Mouse (Mus musculus): Measurements from ENCODE around the gene Tmem108. TPM values are rescaled to one million over a fixed set of nuclear protein-coding genes. Genes with fewer than 3 reads are reported as not detected.

The Tmem108 gene
- polyA plus RNA-seq, 1 experiment from 2014 or later, result 33.2 TPM

DNA sequence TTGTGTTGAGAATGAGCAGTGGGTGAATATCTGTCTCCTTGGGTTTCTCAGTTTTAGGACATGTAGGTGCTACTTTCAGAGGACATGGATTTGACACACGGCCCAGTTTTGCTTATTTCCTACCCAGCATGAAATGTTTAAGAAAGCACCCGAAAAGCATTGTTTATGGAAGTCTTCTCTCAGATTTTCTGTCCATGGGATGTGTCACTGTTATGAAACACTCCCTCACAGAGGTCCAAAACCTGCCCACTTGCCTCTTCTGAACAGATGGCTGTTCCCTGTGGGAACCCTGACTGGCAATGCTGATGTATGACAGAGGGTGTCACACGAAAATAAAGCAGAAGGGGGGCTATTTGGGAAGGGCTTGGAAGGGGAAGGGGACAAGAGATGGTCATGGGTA is 212.5 kb downstream of the Tmem108 start:
- ATAC-seq (ENCODE audit: low FRiP score, low TSS enrichment) (no peak), DNase-seq (no peak)
- Histone ChIP-seq H3K4me3 (replicated peaks; ENCODE audit: low read depth, low read length) (no peak overlapping the region), H3K9ac (replicated peaks; ENCODE audit: low read length) (no peak overlapping the region), H3K36me3 (ENCODE audit: control insufficient read depth, insufficient read depth, low read length) (no peaks in the 10 kb centered on the region), H3K4me2 (ENCODE audit: low read length) (no peak overlapping the region), H3K4me1 (ENCODE audit: control insufficient read depth, insufficient read depth, low read length) (peaks cover 32% of the 10 kb centered on the region), H3K27ac (replicated peaks; ENCODE audit: low read depth, low read length) (no peak overlapping the region), H3K27me3 (ENCODE audit: control insufficient read depth, insufficient read depth, low read length) (peaks cover 21% of the 10 kb centered on the region), H3K9me3 (ENCODE audit: control insufficient read depth, low read length) (no peaks in the 10 kb centered on the region)
- WGBS, result 70% methylated on average over 3 of the region's 3 CpGs

DNA sequence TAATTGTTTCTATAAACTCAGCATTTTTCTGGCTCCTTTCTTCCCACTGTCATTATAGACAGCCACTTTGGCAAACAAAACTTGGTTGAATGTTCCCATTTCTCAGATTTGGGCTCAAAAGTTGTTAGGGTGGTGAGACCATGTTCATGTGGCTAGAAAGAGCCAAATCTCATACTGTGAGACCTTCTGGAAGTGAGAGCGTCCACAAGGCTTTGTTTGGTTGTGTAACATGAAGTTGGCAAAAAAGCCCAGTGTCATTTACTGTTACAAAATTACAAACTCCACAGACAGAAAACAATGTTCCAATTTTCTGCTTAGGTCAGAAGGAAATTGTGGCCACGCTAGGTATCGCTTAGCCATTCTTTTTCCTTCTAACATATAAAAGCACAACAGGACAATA is 213.0 kb downstream of the Tmem108 start:
- Histone ChIP-seq H3K27ac (replicated peaks; ENCODE audit: low read depth, low read length) (no peak overlapping the region), H3K4me1 (ENCODE audit: control insufficient read depth, insufficient read depth, low read length) (peaks cover 32% of the 10 kb centered on the region)

DNA sequence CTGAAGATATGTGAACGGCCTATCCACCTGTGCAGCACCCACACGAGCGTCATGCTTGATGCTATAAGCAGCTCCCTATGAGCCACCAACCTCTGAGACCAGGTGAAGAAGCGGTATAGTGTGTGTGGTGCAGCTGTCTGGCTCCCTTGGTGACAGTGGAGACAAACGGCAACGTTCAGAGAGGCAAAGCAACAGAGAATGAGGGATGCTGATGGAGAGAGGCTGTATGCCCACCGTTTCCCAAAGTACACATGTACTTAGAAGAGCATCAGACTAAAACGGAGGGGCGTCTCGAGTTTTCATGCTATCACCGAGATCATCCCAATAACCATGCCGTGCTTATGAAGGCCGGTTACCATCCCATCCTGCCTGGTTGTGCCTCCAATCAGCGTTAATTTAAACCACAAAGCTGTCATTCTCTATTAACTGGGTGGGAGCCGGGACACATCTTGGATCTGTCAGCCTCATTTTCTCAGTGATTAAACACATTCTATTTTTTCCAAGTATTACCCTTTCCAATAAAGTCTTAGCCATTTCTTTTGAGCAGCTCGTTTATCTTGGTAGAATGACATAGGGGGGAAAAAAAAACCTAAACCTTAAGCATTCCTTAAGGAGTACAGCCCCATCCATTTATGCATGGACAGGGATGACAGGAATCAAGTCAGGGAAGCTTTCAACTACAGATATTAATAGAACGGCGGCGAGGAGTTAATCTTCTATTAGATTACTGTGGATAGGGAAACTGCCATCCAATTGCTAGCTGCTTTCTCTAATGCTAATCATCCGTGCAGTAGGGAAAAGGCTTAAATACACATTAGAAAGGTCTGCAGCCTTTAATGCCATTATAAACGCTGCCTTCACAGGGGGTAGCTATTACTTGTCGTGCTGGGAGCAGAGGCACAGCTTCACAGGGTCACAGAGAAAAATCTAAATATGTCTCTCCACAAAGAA is 214.7 kb downstream of the Tmem108 start:
- 25% methylated on average over 22 of the region's 22 CpGs for WGBS
- peak overlapping the region; percentile 62 for H3K27ac ChIP-seq (replicated peaks; ENCODE audit: low read depth, low read length)
- no peaks in the 10 kb centered on the region for H3K36me3 ChIP-seq (ENCODE audit: control insufficient read depth, insufficient read depth, low read length)
- ATAC-seq (ENCODE audit: low FRiP score, low TSS enrichment) (no peak), DNase-seq (peak; percentile 73)
- H3K4me2 ChIP-seq (ENCODE audit: low read length), result peak overlapping the region; percentile 22
- peaks cover 32% of the 10 kb centered on the region for H3K4me1 ChIP-seq (ENCODE audit: control insufficient read depth, insufficient read depth, low read length)
- no peaks in the 10 kb centered on the region for H3K9me3 ChIP-seq (ENCODE audit: control insufficient read depth, low read length)
- H3K4me3 ChIP-seq (replicated peaks; ENCODE audit: low read depth, low read length), result no peak overlapping the region
- H3K27me3 ChIP-seq (ENCODE audit: control insufficient read depth, insufficient read depth, low read length), result peaks cover 4% of the 10 kb centered on the region; the same call in 1 of the 2 replicates
- no peak overlapping the region; the same call in 1 of the 2 replicates for H3K9ac ChIP-seq (replicated peaks; ENCODE audit: low read length)

More for the DNA sequence above, 213.0 kb downstream of the Tmem108 start:
- Histone ChIP-seq H3K4me2 (ENCODE audit: low read length) (no peak overlapping the region), H3K4me3 (replicated peaks; ENCODE audit: low read depth, low read length) (no peak overlapping the region), H3K9ac (replicated peaks; ENCODE audit: low read length) (no peak overlapping the region), H3K36me3 (ENCODE audit: control insufficient read depth, insufficient read depth, low read length) (no peaks in the 10 kb centered on the region), H3K27me3 (ENCODE audit: control insufficient read depth, insufficient read depth, low read length) (peaks cover 16% of the 10 kb centered on the region), H3K9me3 (ENCODE audit: control insufficient read depth, low read length) (no peaks in the 10 kb centered on the region)
- ATAC-seq (ENCODE audit: low FRiP score, low TSS enrichment) (no peak), DNase-seq (no peak)
- 93% methylated on average over 3 of the region's 3 CpGs for WGBS

DNA sequence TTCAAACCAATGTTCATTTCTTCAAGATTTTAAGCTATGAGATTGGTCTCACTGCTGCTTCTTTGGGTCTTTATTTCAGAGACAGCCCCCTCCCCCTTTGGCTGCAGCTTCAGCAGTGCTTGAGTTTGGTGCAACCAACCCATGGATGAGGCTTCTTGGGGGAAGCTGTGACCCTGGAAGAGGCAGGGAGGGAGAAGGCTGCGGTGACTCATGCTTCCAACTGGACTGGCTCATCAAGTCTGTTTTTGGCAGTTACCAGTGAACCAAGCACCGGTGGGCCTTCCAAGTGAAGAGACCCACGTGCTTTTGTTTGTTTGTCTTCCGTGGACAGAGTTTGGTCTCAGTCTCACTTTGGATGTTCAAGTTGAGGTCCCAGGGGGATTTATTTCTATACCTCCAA is 215.9 kb downstream of the Tmem108 start:
- Histone ChIP-seq H3K27ac (replicated peaks; ENCODE audit: low read depth, low read length) (no peak overlapping the region; the same call in 1 of the 2 replicates), H3K4me1 (ENCODE audit: control insufficient read depth, insufficient read depth, low read length) (peaks cover 21% of the 10 kb centered on the region), H3K9me3 (ENCODE audit: control insufficient read depth, low read length) (no peaks in the 10 kb centered on the region), H3K27me3 (ENCODE audit: control insufficient read depth, insufficient read depth, low read length) (no peaks in the 10 kb centered on the region), H3K36me3 (ENCODE audit: control insufficient read depth, insufficient read depth, low read length) (no peaks in the 10 kb centered on the region), H3K4me3 (replicated peaks; ENCODE audit: low read depth, low read length) (no peak overlapping the region), H3K4me2 (ENCODE audit: low read length) (no peak overlapping the region), H3K9ac (replicated peaks; ENCODE audit: low read length) (no peak overlapping the region)
- WGBS, result 93% methylated on average over 4 of the region's 4 CpGs
- DNase-seq (no peak), ATAC-seq (ENCODE audit: low FRiP score, low TSS enrichment) (no peak)

DNA sequence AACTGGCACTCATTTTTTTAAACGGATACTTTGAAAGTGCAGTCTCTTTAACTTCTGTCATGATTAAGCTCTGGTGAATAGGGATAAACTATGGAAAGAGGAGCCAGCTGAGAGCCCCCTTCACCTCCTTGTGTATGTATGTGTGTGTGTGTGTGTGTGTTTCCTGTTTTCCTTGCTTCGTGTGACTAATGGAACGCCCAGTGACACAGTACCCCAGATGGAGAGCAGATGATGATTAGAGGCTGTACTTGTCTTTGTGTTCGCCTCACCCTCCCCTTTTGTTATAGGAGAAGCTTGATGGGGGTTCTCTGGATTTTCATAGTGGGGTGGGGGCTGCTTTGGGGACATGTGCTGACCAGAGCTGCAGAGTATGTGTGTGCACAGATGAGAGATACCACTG is 216.4 kb downstream of the Tmem108 start:
- H3K9ac ChIP-seq (replicated peaks; ENCODE audit: low read length), result no peak overlapping the region
- no peaks in the 10 kb centered on the region for H3K9me3 ChIP-seq (ENCODE audit: control insufficient read depth, low read length)
- H3K27me3 ChIP-seq (ENCODE audit: control insufficient read depth, insufficient read depth, low read length), result no peaks in the 10 kb centered on the region
- no peak overlapping the region for H3K27ac ChIP-seq (replicated peaks; ENCODE audit: low read depth, low read length)
- H3K4me2 ChIP-seq (ENCODE audit: low read length), result no peak overlapping the region
- H3K4me3 ChIP-seq (replicated peaks; ENCODE audit: low read depth, low read length), result no peak overlapping the region
- 62% methylated on average over 4 of the region's 4 CpGs for WGBS
- H3K36me3 ChIP-seq (ENCODE audit: control insufficient read depth, insufficient read depth, low read length), result no peaks in the 10 kb centered on the region
- no peak for ATAC-seq (ENCODE audit: low FRiP score, low TSS enrichment)
- DNase-seq, result no peak
- H3K4me1 ChIP-seq (ENCODE audit: control insufficient read depth, insufficient read depth, low read length), result peaks cover 17% of the 10 kb centered on the region

DNA sequence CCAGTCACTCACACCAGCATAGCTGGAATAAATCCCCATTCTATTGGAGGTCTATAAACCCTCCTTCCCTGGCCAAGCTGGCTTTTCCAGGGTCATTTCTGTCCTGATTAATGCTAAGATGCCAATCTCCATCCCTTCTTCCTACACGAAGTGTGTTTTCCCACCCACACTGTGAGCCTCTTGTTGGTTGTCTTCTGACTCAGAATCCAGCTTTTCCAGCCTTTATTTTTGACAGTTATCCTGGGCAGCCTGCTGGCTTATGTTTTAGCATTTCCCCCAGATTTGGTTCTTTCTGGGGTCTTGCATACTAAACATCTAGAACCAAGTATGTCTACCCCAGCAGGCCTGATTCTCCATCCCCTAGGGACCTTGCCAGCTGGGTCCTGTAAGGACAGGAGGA is 217.0 kb downstream of the Tmem108 start:
- H3K36me3 ChIP-seq (ENCODE audit: control insufficient read depth, insufficient read depth, low read length), result no peaks in the 10 kb centered on the region

DNA sequence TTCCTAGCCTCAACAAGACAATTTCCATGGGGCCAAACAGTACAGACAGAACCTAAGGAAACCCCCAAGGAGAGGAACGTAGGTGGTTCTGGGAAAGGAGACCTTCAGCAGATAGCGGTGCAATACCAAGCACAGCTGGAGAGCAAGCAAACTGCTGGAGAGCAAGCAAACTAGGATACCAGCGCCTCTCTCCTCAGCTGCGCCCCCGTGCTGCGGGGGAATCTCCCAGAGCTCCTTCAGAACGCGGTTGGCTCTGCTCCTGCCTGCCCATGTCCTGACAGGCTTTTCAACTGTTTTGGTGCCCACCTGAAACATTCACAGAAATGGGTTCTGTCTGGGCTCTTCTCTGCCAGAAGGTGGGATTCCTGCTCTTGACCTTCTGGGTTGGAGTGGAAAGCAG is 221.1 kb downstream of the Tmem108 start:
- Histone ChIP-seq H3K36me3 (ENCODE audit: control insufficient read depth, insufficient read depth, low read length) (no peaks in the 10 kb centered on the region), H3K4me2 (ENCODE audit: low read length) (no peak overlapping the region), H3K4me3 (replicated peaks; ENCODE audit: low read depth, low read length) (no peak overlapping the region), H3K9me3 (ENCODE audit: control insufficient read depth, low read length) (no peaks in the 10 kb centered on the region), H3K27ac (replicated peaks; ENCODE audit: low read depth, low read length) (no peak overlapping the region), H3K27me3 (ENCODE audit: control insufficient read depth, insufficient read depth, low read length) (no peaks in the 10 kb centered on the region), H3K4me1 (ENCODE audit: control insufficient read depth, insufficient read depth, low read length) (peaks cover 23% of the 10 kb centered on the region), H3K9ac (replicated peaks; ENCODE audit: low read length) (no peak overlapping the region)
- WGBS, result 62% methylated on average over 8 of the region's 8 CpGs
- DNase-seq (no peak), ATAC-seq (ENCODE audit: low FRiP score, low TSS enrichment) (no peak)

More for the DNA sequence above, 217.0 kb downstream of the Tmem108 start:
- Histone ChIP-seq H3K4me2 (ENCODE audit: low read length) (no peak overlapping the region), H3K9me3 (ENCODE audit: control insufficient read depth, low read length) (no peaks in the 10 kb centered on the region), H3K27me3 (ENCODE audit: control insufficient read depth, insufficient read depth, low read length) (no peaks in the 10 kb centered on the region), H3K27ac (replicated peaks; ENCODE audit: low read depth, low read length) (no peak overlapping the region), H3K9ac (replicated peaks; ENCODE audit: low read length) (no peak overlapping the region), H3K4me3 (replicated peaks; ENCODE audit: low read depth, low read length) (no peak overlapping the region), H3K4me1 (ENCODE audit: control insufficient read depth, insufficient read depth, low read length) (peaks cover 19% of the 10 kb centered on the region)
- DNase-seq (no peak), ATAC-seq (ENCODE audit: low FRiP score, low TSS enrichment) (no peak)
- WGBS, result 58% methylated on average over 1 of the region's 1 CpGs

DNA sequence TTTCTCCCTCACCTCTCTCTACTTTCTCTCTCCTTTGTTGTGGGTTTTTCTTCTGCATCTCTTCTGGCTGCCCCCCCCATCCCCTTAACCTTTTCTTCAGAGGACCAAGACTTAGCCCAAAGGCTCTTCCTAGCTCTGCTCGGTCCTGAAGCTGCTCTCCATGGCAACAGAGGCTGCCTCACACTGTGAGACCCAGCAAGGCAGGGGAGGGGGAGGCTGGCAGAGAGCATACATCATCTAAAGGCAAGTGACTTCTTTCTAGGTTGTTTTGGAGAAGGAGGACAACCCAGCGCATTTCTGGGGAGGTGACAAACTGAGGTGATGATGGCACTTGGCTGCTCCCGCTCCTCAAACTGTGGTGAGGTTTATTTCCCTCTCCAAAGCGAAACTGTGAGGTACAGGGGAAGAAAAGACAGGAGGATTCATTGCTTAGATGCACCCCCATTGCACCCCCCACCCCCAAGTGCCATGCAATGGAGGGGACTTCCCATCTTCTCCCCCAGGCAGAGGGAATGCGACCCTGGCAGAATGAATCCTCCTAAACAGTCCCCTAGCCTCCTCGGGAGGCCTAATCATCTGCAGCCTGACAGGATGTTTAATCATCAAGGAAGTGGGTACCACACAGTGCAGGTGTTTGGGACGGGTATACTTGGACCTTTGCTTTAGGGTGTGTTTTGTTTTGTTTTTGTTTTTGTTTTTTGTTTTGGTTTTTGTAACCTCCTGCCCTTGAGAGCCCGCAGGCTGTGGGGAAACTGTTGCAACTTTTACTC is 223.4 kb downstream of the Tmem108 start:
- no peak overlapping the region; the same call in 1 of the 2 replicates for H3K9ac ChIP-seq (replicated peaks; ENCODE audit: low read length)
- peak overlapping the region; percentile 71 for H3K27ac ChIP-seq (replicated peaks; ENCODE audit: low read depth, low read length)
- peaks cover 32% of the 10 kb centered on the region for H3K4me1 ChIP-seq (ENCODE audit: control insufficient read depth, insufficient read depth, low read length)
- no peaks in the 10 kb centered on the region for H3K9me3 ChIP-seq (ENCODE audit: control insufficient read depth, low read length)
- DNase-seq (peak; percentile 85), ATAC-seq (ENCODE audit: low FRiP score, low TSS enrichment) (peak; percentile 76; the same call in 1 of the 2 replicates)
- H3K27me3 ChIP-seq (ENCODE audit: control insufficient read depth, insufficient read depth, low read length), result no peaks in the 10 kb centered on the region
- H3K4me3 ChIP-seq (replicated peaks; ENCODE audit: low read depth, low read length), result no peak overlapping the region
- H3K4me2 ChIP-seq (ENCODE audit: low read length), result peak overlapping the region; percentile 19; the same call in 1 of the 2 replicates
- whole genome bisulfite sequencing, result 36% methylated on average over 8 of the region's 8 CpGs
- no peaks in the 10 kb centered on the region for H3K36me3 ChIP-seq (ENCODE audit: control insufficient read depth, insufficient read depth, low read length)
